Mouse (Mus musculus): ENCODE measurements around the gene AI837181.

GRCm38 (mm10) chr19:5465037-5465436, 40.1 kb downstream of the AI837181 start:
- TF ChIP-seq CTCF (IDR thresholded peaks at IDR 0.05; ENCODE audit: borderline replicate concordance, insufficient read depth, low read length) (no peak), POLR2A (IDR thresholded peaks at IDR 0.05; ENCODE audit: low read depth, low read length) (no peak)

Data from embryonic fibroblast, embryonic 13.5 days (primary cell).